14 mouse cellular contexts compared by ENCODE assay signal in the genomic region with DNA sequence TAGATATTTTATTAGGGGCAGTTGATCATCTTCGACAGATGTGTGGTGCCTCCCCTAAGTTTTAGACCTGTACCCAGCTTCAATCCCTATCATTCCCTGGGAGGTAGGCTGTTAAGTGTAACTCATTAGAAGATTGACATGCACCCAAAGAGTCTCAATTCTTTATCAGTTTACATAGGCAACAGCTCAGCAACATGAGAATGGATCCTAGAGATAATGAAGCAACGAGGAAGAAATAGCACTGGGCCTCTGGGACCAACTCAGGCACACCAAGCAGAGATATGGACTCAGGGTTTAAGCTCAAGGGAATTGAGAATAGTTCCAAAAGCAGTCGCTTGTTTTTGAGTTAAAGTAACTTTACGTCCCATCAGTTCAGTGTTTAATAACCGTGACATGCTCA.
"Had no signal": no experiment of that assay in that cellular context is flagged by ENCODE, and none has a peak within 500 bp of the region (broad histone marks: within the 10 kb centered on the region; RNA-seq: fewer than 3 reads in every experiment).

No protein-coding gene starts in this region.

- H3K9me3 ChIP-seq: limb, embryonic 13.5 days; midbrain, embryonic 10.5 days; neural tube, embryonic 12.5 days had no signal

- H3K4me1 ChIP-seq: limb, embryonic 13.5 days; midbrain, embryonic 10.5 days; neural tube, embryonic 12.5 days had no signal

- H3K27me3 ChIP-seq: limb, embryonic 13.5 days; neural tube, embryonic 12.5 days had no signal

- ATAC-seq: intestine, postnatal 0 days had no signal

- H3K4me3 ChIP-seq: layer of hippocampus, adult 2 months; limb, embryonic 13.5 days; midbrain, embryonic 10.5 days; neural tube, embryonic 12.5 days had no signal

- H3K9ac ChIP-seq: limb, embryonic 13.5 days; neural tube, embryonic 12.5 days had no signal

- H3K4me2 ChIP-seq: limb, embryonic 13.5 days; neural tube, embryonic 12.5 days had no signal

- DNase-seq: kidney, adult 8-10 months; kidney, postnatal 4 days; left cerebral cortex, postnatal 4 days; lung, adult 18-20 months; midbrain, embryonic 14.5 days; retina, postnatal 1 day; right cerebral cortex, postnatal 4 days; thymus, adult 18-20 months; thymus, postnatal 14 days had no signal

- H3K36me3 ChIP-seq: limb, embryonic 13.5 days; midbrain, embryonic 10.5 days; neural tube, embryonic 12.5 days had no signal

- H3K27ac ChIP-seq: layer of hippocampus, adult 2 months; limb, embryonic 13.5 days; midbrain, embryonic 10.5 days; neural tube, embryonic 12.5 days had no signal
